Mouse (Mus musculus): ENCODE data around the gene 1700001P01Rik. TPM values are rescaled to one million over a fixed set of nuclear protein-coding genes. Genes with fewer than 3 reads are reported as not detected.
A peak's percentile ranks its signal among the peaks of the same experiment; 100 is the strongest.

The 1700001P01Rik gene
- total and polyA plus RNA-seq, 2 experiments from 2014 or later: not detected

GRCm38 (mm10) chr11:97821401-97822064 is 45.8 kb upstream of the 1700001P01Rik start:
- WGBS: 86% methylated on average over 8 of the region's 8 CpGs
- TF ChIP-seq CTCF (IDR thresholded peaks at IDR 0.05; ENCODE audit: low read depth): no peak
- TF ChIP-seq EP300 (IDR thresholded peaks at IDR 0.05; ENCODE audit: low read depth): no peak
- Histone ChIP-seq H3K9me3 (replicated peaks; ENCODE audit: control insufficient read depth, low read length) (no peaks in the 10 kb centered on the region), H3K4me3 (ENCODE audit: low read depth, low read length) (no peak overlapping the region), H3K9ac (replicated peaks; ENCODE audit: low read depth, low read length) (no peak overlapping the region), H3K4me2 (ENCODE audit: low read depth, low read length) (no peak overlapping the region), H3K27me3 (ENCODE audit: control insufficient read depth, insufficient read depth, low read length) (no peaks in the 10 kb centered on the region), H3K4me1 (ENCODE audit: control insufficient read depth, insufficient read depth) (peaks cover 44% of the 10 kb centered on the region), H3K36me3 (replicated peaks; ENCODE audit: control insufficient read depth, insufficient read depth, low read length) (peaks cover 31% of the 10 kb centered on the region), H3K27ac (ENCODE audit: low read depth) (peak overlapping the region; percentile 46)
- ATAC-seq (ENCODE audit: insufficient read depth, low read depth): no peak
- no peak for DNase-seq (ENCODE audit: low spot score)

GRCm38 (mm10) chr11:97820840-97821239 is 45.1 kb upstream of the 1700001P01Rik start:
- Histone ChIP-seq H3K27me3 (ENCODE audit: control insufficient read depth, insufficient read depth, low read length) (no peaks in the 10 kb centered on the region), H3K36me3 (replicated peaks; ENCODE audit: control insufficient read depth, insufficient read depth, low read length) (peaks cover 30% of the 10 kb centered on the region), H3K9me3 (replicated peaks; ENCODE audit: control insufficient read depth, low read length) (no peaks in the 10 kb centered on the region), H3K9ac (replicated peaks; ENCODE audit: low read depth, low read length) (no peak overlapping the region), H3K4me2 (ENCODE audit: low read depth, low read length) (no peak overlapping the region), H3K4me1 (ENCODE audit: control insufficient read depth, insufficient read depth) (peaks cover 51% of the 10 kb centered on the region), H3K27ac (ENCODE audit: low read depth) (peak overlapping the region; percentile 46), H3K4me3 (ENCODE audit: low read depth, low read length) (no peak overlapping the region)
- no peak for TF ChIP-seq EP300 (IDR thresholded peaks at IDR 0.05; ENCODE audit: low read depth)
- no peak for TF ChIP-seq CTCF (IDR thresholded peaks at IDR 0.05; ENCODE audit: low read depth)
- ATAC-seq (ENCODE audit: insufficient read depth, low read depth) (0 out of 2 replicates have a peak, but pooled peaks have one; percentile 15), DNase-seq (ENCODE audit: low spot score) (no peak)
- 17% methylated on average over 4 of the region's 4 CpGs for WGBS

GRCm38 (mm10) chr11:97819923-97820322 is 44.2 kb upstream of the 1700001P01Rik start:
- DNase-seq (ENCODE audit: low spot score) (no peak), ATAC-seq (ENCODE audit: insufficient read depth, low read depth) (no peak)
- Histone ChIP-seq H3K36me3 (replicated peaks; ENCODE audit: control insufficient read depth, insufficient read depth, low read length) (peaks cover 26% of the 10 kb centered on the region), H3K27ac (ENCODE audit: low read depth) (peak overlapping the region; percentile 51; the same call in 1 of the 2 replicates), H3K4me2 (ENCODE audit: low read depth, low read length) (no peak overlapping the region), H3K4me3 (ENCODE audit: low read depth, low read length) (no peak overlapping the region), H3K4me1 (ENCODE audit: control insufficient read depth, insufficient read depth) (peaks cover 51% of the 10 kb centered on the region), H3K9me3 (replicated peaks; ENCODE audit: control insufficient read depth, low read length) (no peaks in the 10 kb centered on the region), H3K9ac (replicated peaks; ENCODE audit: low read depth, low read length) (no peak overlapping the region), H3K27me3 (ENCODE audit: control insufficient read depth, insufficient read depth, low read length) (no peaks in the 10 kb centered on the region)
- TF ChIP-seq CTCF (IDR thresholded peaks at IDR 0.05; ENCODE audit: low read depth) (no peak), EP300 (IDR thresholded peaks at IDR 0.05; ENCODE audit: low read depth) (no peak)
- 64% methylated on average over 5 of the region's 5 CpGs for WGBS

- DNase-seq (ENCODE audit: low spot score) (peak; percentile 3), ATAC-seq (ENCODE audit: insufficient read depth, low read depth) (no peak)
- H3K4me3 ChIP-seq (ENCODE audit: low read depth, low read length): no peak overlapping the region
- peak overlapping the region; percentile 71 for H3K27ac ChIP-seq (ENCODE audit: low read depth)
- no peak for TF ChIP-seq CTCF (IDR thresholded peaks at IDR 0.05; ENCODE audit: low read depth)
- no peak for TF ChIP-seq EP300 (IDR thresholded peaks at IDR 0.05; ENCODE audit: low read depth)
- H3K9ac ChIP-seq (replicated peaks; ENCODE audit: low read depth, low read length): no peak overlapping the region
- H3K27me3 ChIP-seq (ENCODE audit: control insufficient read depth, insufficient read depth, low read length): no peaks in the 10 kb centered on the region
- H3K4me1 ChIP-seq (ENCODE audit: control insufficient read depth, insufficient read depth): peaks cover 51% of the 10 kb centered on the region
- peaks cover 21% of the 10 kb centered on the region for H3K36me3 ChIP-seq (replicated peaks; ENCODE audit: control insufficient read depth, insufficient read depth, low read length)
- H3K4me2 ChIP-seq (ENCODE audit: low read depth, low read length): no peak overlapping the region
- WGBS: 42% methylated on average over 4 of the region's 4 CpGs
- H3K9me3 ChIP-seq (replicated peaks; ENCODE audit: control insufficient read depth, low read length): no peaks in the 10 kb centered on the region
Observed at GRCm38 (mm10) chr11:97819102-97819501, 43.4 kb upstream of the 1700001P01Rik start.

GRCm38 (mm10) chr11:97818571-97818970 is 42.9 kb upstream of the 1700001P01Rik start:
- no peak overlapping the region for H3K9ac ChIP-seq (replicated peaks; ENCODE audit: low read depth, low read length)
- no peak for TF ChIP-seq CTCF (IDR thresholded peaks at IDR 0.05; ENCODE audit: low read depth)
- no peak for TF ChIP-seq EP300 (IDR thresholded peaks at IDR 0.05; ENCODE audit: low read depth)

More at GRCm38 (mm10) chr11:97818571-97818970, 42.9 kb upstream of the 1700001P01Rik start:
- no peaks in the 10 kb centered on the region for H3K9me3 ChIP-seq (replicated peaks; ENCODE audit: control insufficient read depth, low read length)
- DNase-seq (ENCODE audit: low spot score) (no peak), ATAC-seq (ENCODE audit: insufficient read depth, low read depth) (0 out of 2 replicates have a peak, but pooled peaks have one; percentile 25)
- H3K36me3 ChIP-seq (replicated peaks; ENCODE audit: control insufficient read depth, insufficient read depth, low read length): peaks cover 23% of the 10 kb centered on the region
- H3K4me1 ChIP-seq (ENCODE audit: control insufficient read depth, insufficient read depth): peaks cover 51% of the 10 kb centered on the region
- no peak overlapping the region for H3K4me2 ChIP-seq (ENCODE audit: low read depth, low read length)
- H3K4me3 ChIP-seq (ENCODE audit: low read depth, low read length): no peak overlapping the region
- 23% methylated on average over 4 of the region's 4 CpGs for WGBS
- no peaks in the 10 kb centered on the region for H3K27me3 ChIP-seq (ENCODE audit: control insufficient read depth, insufficient read depth, low read length)
- peak overlapping the region; percentile 71 for H3K27ac ChIP-seq (ENCODE audit: low read depth)

Data from heart, postnatal 0 days (tissue).